ENCODE assay signal across 12 mouse cellular contexts in the genomic region with DNA sequence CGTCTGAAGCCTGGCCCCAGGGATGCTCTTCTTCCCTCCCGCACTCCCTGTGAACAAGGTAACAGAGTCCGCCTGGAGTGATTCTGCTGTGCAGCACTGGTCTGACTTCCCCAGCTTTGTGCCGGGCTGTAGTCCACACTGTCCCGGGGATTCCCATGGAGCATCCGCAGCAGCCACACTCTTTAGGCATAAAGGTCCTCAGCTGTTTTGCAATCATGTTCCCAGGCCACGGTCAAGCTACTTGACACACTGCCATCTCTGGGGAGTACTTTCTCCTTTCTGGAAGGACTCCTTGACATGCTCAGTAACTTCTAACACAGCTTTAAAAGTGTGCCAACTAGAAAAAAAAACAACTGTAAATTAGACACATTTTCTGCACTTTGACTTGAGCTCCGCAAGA.
DNase-seq lines count a peak whose midpoint lies in the region; ATAC-seq and TF ChIP-seq lines count a peak whose summit lies in the region.
"Had no signal": no experiment of that assay in that cellular context is flagged by ENCODE, and none has a peak within 500 bp of the region (broad histone marks: within the 10 kb centered on the region; RNA-seq: fewer than 3 reads in every experiment).

No protein-coding gene starts in this region.

- no peak overlapping the region for H3K9ac ChIP-seq in hindbrain, postnatal 0 days (replicated peaks; ENCODE audit: low read length)
- H3K9ac ChIP-seq in hindbrain, embryonic 12.5 days: no peak overlapping the region
- no peak overlapping the region for H3K9ac ChIP-seq in heart, embryonic 11.5 days (ENCODE audit: low read depth, low read length)
- H3K9ac ChIP-seq in liver, embryonic 12.5 days: no peak overlapping the region
- H3K9ac ChIP-seq: neural tube, embryonic 13.5 days had no signal

- 0 out of 2 replicates have a peak, but pooled peaks cover 4% of the 10 kb centered on the region for H3K4me1 ChIP-seq in hindbrain, postnatal 0 days (ENCODE audit: insufficient read depth, low read length)
- H3K4me1 ChIP-seq in hindbrain, embryonic 12.5 days: no peaks in the 10 kb centered on the region
- H3K4me1 ChIP-seq in heart, embryonic 11.5 days (ENCODE audit: control insufficient read depth, insufficient read depth, low read length): peaks cover 26% of the 10 kb centered on the region
- H3K4me1 ChIP-seq in liver, embryonic 12.5 days: no peaks in the 10 kb centered on the region
- H3K4me1 ChIP-seq: neural tube, embryonic 13.5 days had no signal

- H3K27ac ChIP-seq in hindbrain, postnatal 0 days: no peak overlapping the region
- H3K27ac ChIP-seq in hindbrain, embryonic 12.5 days: no peak overlapping the region
- no peak overlapping the region; the same call in 1 of the 2 replicates for H3K27ac ChIP-seq in heart, embryonic 11.5 days (ENCODE audit: low read depth, low read length)
- H3K27ac ChIP-seq in liver, embryonic 12.5 days: 0 out of 2 replicates have a peak overlapping the region, but pooled peaks have one; percentile 7
- H3K27ac ChIP-seq: neural tube, embryonic 13.5 days had no signal

- H3K27me3 ChIP-seq in hindbrain, postnatal 0 days (ENCODE audit: insufficient read depth, low read length): no peaks in the 10 kb centered on the region
- no peaks in the 10 kb centered on the region for H3K27me3 ChIP-seq in hindbrain, embryonic 12.5 days
- H3K27me3 ChIP-seq in heart, embryonic 11.5 days (ENCODE audit: control insufficient read depth, insufficient read depth, low read length): no peaks in the 10 kb centered on the region
- no peaks in the 10 kb centered on the region for H3K27me3 ChIP-seq in liver, embryonic 12.5 days (replicated peaks)
- H3K27me3 ChIP-seq: neural tube, embryonic 13.5 days had no signal

- ATAC-seq in hindbrain, postnatal 0 days: no peak
- ATAC-seq in hindbrain, embryonic 12.5 days (ENCODE audit: low FRiP score): no peak
- peak; percentile 46; the same call in 1 of the 2 replicates for ATAC-seq in heart, embryonic 11.5 days (replicated peaks; ENCODE audit: insufficient number of reproducible peaks, low FRiP score, low TSS enrichment)
- ATAC-seq in liver, embryonic 12.5 days: no peak
- ATAC-seq: activated CD4-positive, CD25-positive, alpha-beta regulatory T cell, adult 4 months had no signal

- WGBS in hindbrain, postnatal 0 days: 64% methylated on average over 8 of the region's 8 CpGs
- 79% methylated on average over 8 of the region's 8 CpGs for WGBS in hindbrain, embryonic 12.5 days
- WGBS in heart, embryonic 11.5 days (ENCODE audit: insufficient replicate concordance): 66% methylated on average over 8 of the region's 8 CpGs
- 74% methylated on average over 8 of the region's 8 CpGs for WGBS in liver, embryonic 12.5 days (ENCODE audit: insufficient replicate concordance)

- DNase-seq in hindbrain, postnatal 0 days (ENCODE audit: low spot score): peak; percentile 34
- peak; percentile 98 for DNase-seq in adipocyte (ENCODE audit: low spot score)
- DNase-seq in T-cell, adult 2 months (ENCODE audit: low spot score): no peak
- DNase-seq in cerebellum, postnatal 4 days (ENCODE audit: low spot score in 2 of 2): no peak
- DNase-seq in urinary bladder, postnatal 10 days (ENCODE audit: low spot score): no peak
- DNase-seq: cerebellum, postnatal 36 days had no signal

- TF ChIP-seq CTCF in hindbrain, postnatal 0 days (IDR thresholded peaks at IDR 0.05; ENCODE audit: low read depth): no peak

- H3K36me3 ChIP-seq in hindbrain, postnatal 0 days (ENCODE audit: insufficient read depth, low read length): no peaks in the 10 kb centered on the region
- no peaks in the 10 kb centered on the region for H3K36me3 ChIP-seq in hindbrain, embryonic 12.5 days
- H3K36me3 ChIP-seq in heart, embryonic 11.5 days (ENCODE audit: control insufficient read depth, insufficient read depth, low read length): no peaks in the 10 kb centered on the region
- no peaks in the 10 kb centered on the region for H3K36me3 ChIP-seq in liver, embryonic 12.5 days
- H3K36me3 ChIP-seq: neural tube, embryonic 13.5 days had no signal

- no peak overlapping the region for H3K4me3 ChIP-seq in hindbrain, postnatal 0 days (ENCODE audit: low read length)
- H3K4me3 ChIP-seq in hindbrain, embryonic 12.5 days: no peak overlapping the region
- no peak overlapping the region for H3K4me3 ChIP-seq in heart, embryonic 11.5 days (ENCODE audit: low read depth, low read length)
- H3K4me3 ChIP-seq in liver, embryonic 12.5 days: no peak overlapping the region
- H3K4me3 ChIP-seq: layer of hippocampus, adult 2 months; neural tube, embryonic 13.5 days had no signal

- H3K4me2 ChIP-seq in hindbrain, postnatal 0 days (ENCODE audit: low read depth, low read length): no peak overlapping the region
- no peak overlapping the region for H3K4me2 ChIP-seq in hindbrain, embryonic 12.5 days (replicated peaks)
- no peak overlapping the region for H3K4me2 ChIP-seq in heart, embryonic 11.5 days
- H3K4me2 ChIP-seq in liver, embryonic 12.5 days: no peak overlapping the region
- H3K4me2 ChIP-seq: neural tube, embryonic 13.5 days had no signal

- H3K9me3 ChIP-seq in hindbrain, postnatal 0 days (ENCODE audit: low read length): no peaks in the 10 kb centered on the region
- H3K9me3 ChIP-seq in hindbrain, embryonic 12.5 days (replicated peaks): no peaks in the 10 kb centered on the region
- no peaks in the 10 kb centered on the region for H3K9me3 ChIP-seq in heart, embryonic 11.5 days (replicated peaks; ENCODE audit: control insufficient read depth, low read length)
- no peaks in the 10 kb centered on the region for H3K9me3 ChIP-seq in liver, embryonic 12.5 days (replicated peaks)
- H3K9me3 ChIP-seq: neural tube, embryonic 13.5 days had no signal

Comparison
In these comparisons a context has a peak if more than half of its experiments do, and no peak if none do; other contexts are left out.
1. DNase-seq: peak in hindbrain, postnatal 0 days (single experiment) and adipocyte (single experiment); none in T-cell, adult 2 months (single experiment), cerebellum, postnatal 4 days (0 of 2) and urinary bladder, postnatal 10 days (single experiment).